Mouse (Mus musculus) spleen, adult 12 weeks (tissue): Measurements from ENCODE around the gene Mon2.

ENCODE experiments used
- DNase-seq: peaks from one replicate; pipeline ENCODE4 v3.0.0; 2022; ENCODE audit warnings: low spot score

Mon2 gene

GRCm38 (mm10) chr10:122963463-122964240 lies 112.7 kb downstream of the Mon2 start:
- no peak for DNase-seq

GRCm38 (mm10) chr10:122962651-122963050 lies 113.7 kb downstream of the Mon2 start:
- DNase-seq = no peak

- no peak for DNase-seq
Observed at GRCm38 (mm10) chr10:122961494-122961893, 114.8 kb downstream of the Mon2 start.

- no peak for DNase-seq
Observed at GRCm38 (mm10) chr10:122960738-122961137, 115.6 kb downstream of the Mon2 start.

GRCm38 (mm10) chr10:122960216-122960615 lies 116.1 kb downstream of the Mon2 start:
- DNase-seq = no peak

- no peak for DNase-seq
Observed at GRCm38 (mm10) chr10:122958699-122959098, 117.6 kb downstream of the Mon2 start.

GRCm38 (mm10) chr10:122957918-122958317 lies 118.4 kb downstream of the Mon2 start:
- no peak for DNase-seq

GRCm38 (mm10) chr10:122953576-122953975 lies 122.7 kb downstream of the Mon2 start:
- DNase-seq = no peak

- no peak for DNase-seq
Observed at GRCm38 (mm10) chr10:122950966-122951365, 125.3 kb downstream of the Mon2 start.

GRCm38 (mm10) chr10:122944888-122945287 lies 131.4 kb downstream of the Mon2 start:
- DNase-seq = no peak

GRCm38 (mm10) chr10:122943824-122944223 lies 132.5 kb downstream of the Mon2 start:
- no peak for DNase-seq

- no peak for DNase-seq
Observed at GRCm38 (mm10) chr10:122942771-122943170, 133.5 kb downstream of the Mon2 start.
